Mouse (Mus musculus): Measurements from ENCODE around the gene Adcy6.

GRCm38 (mm10) chr15:98573293-98573692, 36.6 kb downstream of the Adcy6 start:
- no peak for TF ChIP-seq CTCF (IDR thresholded peaks at IDR 0.05; ENCODE audit: control insufficient read depth, insufficient read depth, insufficient read length)
- no peak for TF ChIP-seq MYOD1 (IDR thresholded peaks at IDR 0.05; ENCODE audit: control insufficient read depth, insufficient read length, low read depth)
- TF ChIP-seq CEBPB (IDR thresholded peaks at IDR 0.05; ENCODE audit: low read depth): no peak
- TF ChIP-seq MAX (IDR thresholded peaks at IDR 0.05): no peak
- no peak for TF ChIP-seq USF1 (IDR thresholded peaks at IDR 0.05; ENCODE audit: low read depth)
- TF ChIP-seq FOSL1 (IDR thresholded peaks at IDR 0.05; ENCODE audit: insufficient read depth, low read length, poor library complexity, severe bottlenecking): no peak

Measured in C2C12 (cell line).